Mouse (Mus musculus) cerebellum, adult 9-10 months (tissue): ENCODE data around the gene Slc17a7.

ENCODE experiments used
- DNase-seq: peaks from one replicate; pipeline ENCODE4 v3.0.0; 2022

The Slc17a7 gene

DNA sequence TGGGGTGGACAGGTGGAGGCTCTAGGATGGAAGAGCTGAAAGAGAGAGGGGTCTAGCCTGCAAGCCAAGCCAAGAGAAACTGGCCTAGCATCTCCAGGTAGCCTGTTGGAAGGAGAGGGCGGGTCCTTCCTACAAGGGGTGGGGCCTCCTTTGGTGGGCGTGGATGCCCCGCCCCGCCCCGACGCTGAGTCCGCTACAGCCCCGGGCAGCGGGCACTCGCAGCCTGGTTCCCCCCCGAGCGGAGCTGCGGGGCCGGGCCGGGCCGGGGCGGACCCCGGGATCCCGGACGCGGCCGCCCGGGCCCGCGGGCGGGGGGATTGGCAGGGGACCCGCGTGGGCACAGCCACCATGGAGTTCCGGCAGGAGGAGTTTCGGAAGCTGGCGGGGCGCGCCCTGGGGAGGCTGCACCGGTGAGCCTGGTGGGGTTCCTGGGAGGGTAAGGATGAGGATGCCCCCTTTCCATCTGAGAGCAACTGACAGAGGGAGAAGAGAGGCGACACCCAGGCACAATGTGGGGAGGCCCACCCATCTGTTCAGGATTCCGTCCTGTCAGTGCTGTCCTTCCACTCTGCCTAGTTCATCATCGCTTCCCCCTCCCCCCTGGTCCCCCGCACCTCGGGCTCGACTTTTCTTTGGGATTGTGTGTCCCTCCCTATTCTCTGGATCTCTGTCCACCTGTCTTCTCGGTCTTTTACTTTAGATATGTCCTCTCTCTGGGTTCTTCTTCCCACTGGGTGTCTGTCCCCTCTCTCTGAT, at the start of gene Slc17a7:
Gene Slc17a7, plus strand, starts transcription at position 215 of the 756 bp plus-strand sequence.
- peak; percentile 87 for DNase-seq

DNA sequence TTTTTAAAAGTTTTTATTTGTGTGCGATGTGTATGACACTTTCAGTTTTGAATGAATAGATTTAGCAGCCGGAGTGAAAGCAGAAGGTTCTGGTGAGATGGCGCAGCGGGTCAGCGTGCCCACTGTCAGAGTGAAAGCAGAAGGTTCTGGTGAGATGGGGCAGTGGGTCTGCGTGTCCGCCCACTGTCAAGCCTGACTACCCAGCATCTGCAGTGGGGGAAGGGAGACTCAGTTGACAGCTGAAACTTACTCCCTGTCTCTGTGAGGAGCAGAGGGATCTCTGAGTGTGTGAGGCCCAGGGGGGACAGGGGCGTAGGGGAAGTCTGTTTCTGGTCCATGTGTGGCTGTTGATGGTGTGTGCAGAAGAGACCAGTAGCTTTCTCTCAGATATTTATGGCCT, 46.2 kb upstream of the Slc17a7 start:
- no peak for DNase-seq

DNA sequence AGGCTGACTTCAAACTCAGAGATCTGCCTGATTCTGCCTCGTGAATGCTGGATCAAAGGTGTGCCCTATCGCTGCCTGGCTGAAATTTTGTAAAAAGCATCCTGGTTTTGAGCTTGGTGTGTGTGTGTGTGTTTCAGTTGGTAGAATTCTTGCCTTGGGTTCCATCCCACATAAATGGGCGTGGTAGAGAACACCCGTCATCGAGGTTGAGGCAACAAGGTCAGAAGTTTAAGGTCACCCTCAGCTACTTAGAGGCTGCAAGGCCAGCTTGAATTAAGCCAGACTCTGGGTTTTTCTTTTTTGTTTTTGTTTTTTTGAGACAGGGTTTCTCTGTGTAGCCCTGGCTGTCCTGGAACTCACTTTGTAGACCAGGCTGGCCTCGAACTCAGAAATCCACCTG, 45.4 kb upstream of the Slc17a7 start:
- DNase-seq: no peak

DNA sequence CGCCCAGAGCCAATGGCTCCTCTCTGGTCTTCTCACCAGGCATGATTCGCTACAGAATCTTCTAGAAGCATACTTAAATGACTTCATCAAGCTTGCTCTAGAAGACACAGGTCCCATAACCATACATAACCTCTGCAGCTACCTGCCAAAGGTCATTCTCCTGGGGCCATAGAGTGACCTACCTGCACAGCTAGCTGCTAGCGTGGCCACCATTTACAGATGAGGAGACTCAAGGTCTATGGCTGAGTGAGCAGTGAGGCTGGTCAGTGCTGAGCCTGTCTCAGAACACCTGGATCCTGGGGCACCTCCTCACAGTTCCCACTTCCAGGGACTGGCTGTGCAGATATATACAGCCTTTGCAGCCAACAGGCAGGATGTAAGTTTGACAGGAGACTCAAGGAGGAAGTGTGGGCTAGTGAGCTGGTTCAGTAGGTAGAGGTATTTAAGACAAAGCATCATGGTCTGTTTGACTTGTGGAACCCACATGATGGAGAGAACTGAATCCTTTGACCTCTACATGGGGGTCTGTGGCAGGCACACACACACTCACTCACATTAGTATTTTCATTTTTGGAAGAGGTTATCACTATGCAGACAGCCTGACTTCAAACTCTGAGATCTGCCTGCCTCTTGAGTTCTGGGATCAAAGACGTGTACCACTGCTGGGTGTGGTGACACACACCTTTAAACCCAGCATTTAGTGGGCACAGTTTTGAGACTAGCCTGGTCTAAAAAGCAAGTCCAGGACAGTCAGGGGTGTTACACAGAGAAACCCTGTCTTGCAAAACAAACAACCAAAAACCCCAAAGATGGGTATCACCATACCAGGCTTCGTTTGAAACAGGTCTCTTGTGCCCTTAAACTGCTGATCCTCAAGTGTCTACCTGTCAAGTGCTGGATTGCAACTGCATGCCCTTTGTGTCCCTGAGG, 43.7 kb upstream of the Slc17a7 start:
- DNase-seq: no peak

DNA sequence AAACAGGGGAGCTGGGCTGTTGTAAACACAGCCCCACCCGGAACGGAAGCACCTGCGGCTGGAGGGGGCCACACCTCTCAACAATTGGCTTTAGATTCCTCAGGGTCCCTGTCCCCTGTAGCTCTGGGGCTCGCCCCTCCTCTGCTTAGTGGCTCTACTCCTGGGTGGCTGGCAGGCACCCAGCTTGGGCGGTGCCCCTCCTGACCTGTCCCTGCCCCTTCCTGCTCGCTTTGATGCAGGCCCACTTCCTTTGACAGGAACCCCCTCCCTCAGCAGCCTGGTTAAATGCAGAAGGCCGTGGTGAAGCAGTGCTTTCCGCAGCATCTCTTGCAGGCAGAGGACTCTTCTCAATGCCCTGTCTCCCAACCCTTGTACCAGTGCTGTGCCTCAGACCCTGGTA, 42.3 kb upstream of the Slc17a7 start:
- no peak for DNase-seq

DNA sequence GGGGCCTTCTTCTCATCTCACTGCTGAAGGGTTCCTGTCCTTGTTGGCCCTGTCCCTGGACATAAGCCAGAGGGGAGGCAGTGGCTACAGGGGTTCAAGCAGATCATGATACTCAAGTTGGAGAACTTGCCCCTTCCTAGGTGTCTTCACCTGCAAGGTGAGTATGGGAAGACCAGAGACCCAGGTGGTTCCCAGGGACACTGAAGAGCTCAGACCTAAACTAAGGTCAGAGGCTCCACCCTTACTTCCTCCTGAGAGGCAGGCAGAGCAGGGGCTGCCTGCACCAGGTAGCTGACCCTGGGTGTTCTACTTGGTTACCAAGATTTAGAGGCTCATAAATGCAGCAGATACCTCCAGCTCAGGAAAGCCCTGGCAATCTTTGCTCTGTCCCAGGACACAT, 41.8 kb upstream of the Slc17a7 start:
- DNase-seq: no peak

DNA sequence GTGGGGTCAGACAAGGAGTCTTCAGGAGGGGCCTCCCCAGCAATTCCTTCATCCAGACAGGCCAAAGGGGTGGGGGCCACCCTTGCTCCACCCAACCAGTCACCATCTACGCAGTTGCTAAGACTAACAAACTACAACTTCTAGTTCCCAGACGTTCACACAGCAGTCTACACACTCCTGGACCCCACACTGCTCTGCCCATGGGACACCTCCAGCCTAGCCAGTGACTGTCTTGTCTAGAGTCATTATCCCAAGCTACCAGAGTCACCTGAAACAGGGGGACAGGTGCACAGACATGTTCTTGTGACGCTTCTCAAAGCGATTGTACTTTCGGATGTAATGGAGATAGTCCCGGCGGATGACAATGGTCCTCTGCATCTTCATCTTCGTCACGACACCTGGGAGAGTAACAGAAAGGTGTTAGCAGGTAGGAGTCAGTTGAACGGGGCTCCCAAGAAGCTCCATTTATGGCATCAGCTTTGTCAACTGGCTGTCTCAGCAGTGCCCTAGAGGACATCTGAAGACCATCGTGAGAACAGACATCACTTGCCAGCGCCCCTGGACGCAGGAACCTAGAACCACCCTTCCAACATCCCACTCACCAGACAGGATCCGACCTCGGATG, 41.1 kb upstream of the Slc17a7 start:
- DNase-seq: peak; percentile 44

DNA sequence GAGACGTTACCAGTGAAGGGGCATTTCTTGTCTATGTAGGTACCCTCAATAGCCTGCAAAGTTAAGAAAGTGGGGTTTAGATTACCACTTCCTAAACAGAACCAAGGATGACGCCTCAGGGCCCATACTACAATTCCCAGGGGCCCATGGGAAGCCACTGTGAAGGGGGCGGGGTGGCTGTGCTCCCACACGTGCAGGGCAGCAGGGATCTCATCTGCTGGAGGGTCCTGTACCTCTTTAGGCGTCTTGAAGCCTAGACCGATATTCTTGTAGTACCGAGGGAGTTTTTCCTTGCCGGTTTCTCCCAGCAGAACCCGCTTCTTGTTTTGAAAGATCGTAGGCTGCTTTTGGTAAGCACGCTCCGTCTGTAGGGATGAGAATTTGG, 40.6 kb upstream of the Slc17a7 start:
- DNase-seq: no peak

DNA sequence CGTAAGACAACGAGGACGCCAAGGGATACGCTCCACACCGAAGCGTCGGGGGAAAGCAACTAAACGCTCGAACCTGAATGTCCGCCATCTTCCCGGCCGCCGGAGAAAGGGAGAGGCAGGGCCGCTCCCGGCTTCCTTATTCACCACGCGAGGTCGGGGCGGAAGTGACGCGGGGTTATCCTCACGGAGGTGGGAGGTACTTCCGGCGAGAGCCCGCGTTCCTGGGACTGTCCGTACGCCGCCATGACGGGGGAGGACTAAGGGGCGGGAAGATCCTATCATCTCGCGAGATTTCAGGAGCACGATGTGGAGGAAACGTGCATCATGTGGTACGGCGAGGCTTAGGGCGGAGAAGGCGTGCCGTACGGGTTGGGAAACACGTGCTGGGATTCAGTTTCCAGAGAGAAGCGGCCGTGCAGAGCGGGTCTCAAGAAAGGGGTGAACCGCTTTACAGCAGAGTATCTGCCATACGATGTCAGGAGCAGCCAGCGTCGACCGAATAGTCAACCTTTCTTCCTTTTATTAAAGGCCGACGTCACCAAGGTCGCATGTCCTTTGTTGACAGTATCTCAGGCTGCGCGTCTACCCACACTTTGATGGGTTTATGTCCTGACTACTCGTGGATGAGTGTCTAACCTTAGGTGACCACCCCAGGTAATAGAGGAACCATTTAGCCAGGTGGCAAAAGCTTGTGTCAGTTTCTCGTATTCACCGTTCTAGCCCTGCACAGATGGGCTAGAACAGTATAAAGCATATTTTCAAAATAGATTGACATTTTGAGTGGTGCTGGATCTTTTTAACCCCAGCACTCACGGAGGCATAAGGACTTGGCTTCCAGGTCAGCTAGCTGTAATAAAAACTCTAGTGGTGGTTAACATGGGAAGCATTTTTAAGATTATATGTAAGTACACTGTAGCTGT, 39.3 kb upstream of the Slc17a7 start, which contains the start of gene Rps11:
Gene Rps11, minus strand, starts transcription at position 216 of the 920 bp plus-strand sequence.
- peak; percentile 99 for DNase-seq

DNA sequence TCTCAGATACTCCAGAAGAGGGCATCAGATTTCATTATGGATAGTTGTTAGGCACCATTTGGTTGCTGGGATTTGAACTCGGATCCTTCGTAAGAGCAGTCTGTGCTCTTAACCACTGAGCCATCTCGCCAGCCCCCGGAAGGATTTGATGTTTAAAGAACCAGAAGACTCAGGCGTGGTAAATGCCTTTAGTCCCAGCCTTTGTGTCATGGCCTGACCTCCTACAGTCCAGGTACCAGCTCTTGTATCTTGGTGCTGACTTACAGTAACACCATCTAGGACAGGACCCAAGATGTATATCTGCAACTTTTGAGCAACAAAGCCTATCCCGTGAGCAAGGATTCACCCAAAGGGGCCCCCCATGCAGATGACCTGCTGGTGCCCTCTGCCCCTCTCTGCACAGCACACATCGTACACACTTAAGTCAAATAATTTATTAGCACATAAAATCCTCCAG, 38.6 kb upstream of the Slc17a7 start:
- DNase-seq: no peak

DNA sequence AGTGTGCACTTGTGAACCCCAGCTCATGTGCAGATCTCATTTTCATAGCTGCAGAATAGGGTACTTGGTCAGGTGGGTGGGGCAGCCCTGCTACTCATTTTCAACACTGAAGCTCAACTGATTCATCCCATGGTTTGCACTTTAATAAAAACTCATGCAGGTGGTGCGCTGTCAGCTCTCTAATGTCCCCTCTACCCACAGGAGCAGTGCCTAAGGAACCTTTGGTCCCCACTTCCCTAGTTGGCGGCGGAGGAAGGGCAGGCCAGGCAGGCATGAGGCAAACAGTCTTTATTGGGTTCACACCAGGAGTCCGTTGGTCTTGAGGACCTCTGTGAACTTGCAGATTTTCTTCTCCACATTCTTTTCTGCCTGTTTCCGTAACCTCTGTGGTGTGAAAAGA, 38.1 kb upstream of the Slc17a7 start:
- peak; percentile 43 for DNase-seq

DNA sequence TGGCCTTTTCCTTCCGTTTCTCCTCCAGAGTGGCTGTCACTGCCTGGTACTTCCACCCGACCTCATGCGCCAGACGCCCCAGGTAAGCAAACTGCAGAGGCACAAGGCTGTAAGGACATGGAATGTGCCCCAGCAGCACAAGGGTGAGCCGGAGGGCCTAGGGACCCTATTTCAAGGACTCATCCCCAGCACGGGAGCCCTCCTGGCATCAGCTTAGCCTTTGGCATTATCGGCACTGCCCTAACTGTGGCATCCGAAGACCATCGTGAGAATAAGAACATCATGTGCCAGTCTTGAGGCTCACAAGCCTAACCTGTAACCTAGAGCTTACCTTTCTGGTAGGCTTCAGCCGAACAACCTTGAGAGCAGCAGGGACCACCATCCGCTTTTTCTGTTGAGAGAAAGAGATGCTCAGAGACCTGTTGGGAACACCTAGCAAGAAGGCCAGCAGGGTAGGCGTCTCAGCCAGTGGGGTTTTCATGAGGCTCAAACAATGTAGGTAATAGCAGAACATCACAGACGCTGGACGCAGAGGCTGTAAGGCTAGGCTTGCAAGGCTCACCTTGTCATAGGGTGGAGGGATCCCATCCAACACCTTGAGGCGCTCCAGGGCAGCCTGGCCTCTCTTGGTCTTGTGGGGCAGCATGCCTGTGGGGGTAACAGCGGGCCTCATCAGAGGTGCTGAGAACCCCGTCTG, 37.5 kb upstream of the Slc17a7 start:
- DNase-seq: peak; percentile 55

DNA sequence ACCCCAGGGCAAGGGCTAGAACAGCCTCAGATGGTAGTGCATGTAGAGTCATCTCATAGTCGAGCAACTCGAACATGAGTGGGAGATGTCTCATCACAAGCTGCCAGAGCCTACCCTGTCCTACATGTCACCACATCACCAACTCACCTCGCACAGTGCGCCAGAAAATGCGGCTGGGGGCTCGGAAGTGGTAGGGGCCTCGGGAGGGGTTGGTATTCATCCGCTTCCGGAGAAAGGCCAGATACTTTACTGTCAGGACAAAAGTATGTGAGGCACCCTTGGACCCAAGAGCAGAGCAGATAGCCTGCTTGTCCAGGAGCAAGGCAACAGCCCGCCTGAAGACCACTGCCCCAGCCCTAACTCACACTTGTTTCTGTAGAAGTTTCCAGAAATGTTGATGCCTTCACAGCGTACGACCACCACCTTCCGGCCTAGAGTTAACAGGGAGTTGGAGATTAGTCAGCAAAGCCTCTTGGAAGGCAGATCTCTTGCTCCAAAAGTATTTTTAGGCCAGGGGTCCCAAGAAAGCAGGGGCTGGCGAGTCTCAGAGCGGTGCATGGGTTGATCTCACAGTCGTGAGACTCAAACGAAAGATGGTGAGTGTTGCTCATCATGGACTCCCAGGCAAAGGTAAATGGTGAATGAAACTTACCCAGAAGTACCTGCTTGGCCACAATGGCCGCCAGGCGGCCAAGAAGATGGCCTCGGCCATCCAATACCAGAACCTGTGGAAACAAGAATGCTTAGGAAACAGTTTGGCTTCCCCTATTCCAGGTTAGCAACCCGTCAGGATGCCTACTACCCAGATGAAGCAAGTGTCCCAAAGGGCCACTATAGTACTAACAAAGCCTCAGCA, 36.7 kb upstream of the Slc17a7 start:
- DNase-seq: peak; percentile 51

DNA sequence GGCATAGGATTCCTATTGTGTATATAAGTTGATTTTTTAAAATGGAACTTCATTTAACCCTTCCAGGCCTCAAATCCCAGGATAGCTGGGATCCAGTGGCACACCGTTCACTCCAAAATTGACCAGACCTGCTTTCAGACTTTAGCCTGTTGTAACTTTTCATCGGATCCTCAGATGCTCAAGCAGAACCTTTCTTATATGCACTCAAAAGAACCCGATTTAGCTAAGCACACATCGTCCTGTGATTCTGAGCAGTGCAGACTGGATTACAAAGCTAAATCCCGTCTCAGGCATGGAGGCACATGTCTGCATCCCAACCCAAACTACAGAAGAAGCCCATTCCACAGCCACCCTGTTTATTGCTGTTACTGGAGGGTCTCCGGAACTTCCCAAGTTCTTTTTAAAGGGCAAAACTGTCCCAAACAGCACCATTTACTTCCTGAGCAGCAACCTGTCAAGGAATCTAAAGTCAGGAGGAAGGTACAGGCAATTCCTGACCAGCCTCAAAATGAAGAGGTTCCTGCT, 36.0 kb upstream of the Slc17a7 start:
- no peak for DNase-seq

DNA sequence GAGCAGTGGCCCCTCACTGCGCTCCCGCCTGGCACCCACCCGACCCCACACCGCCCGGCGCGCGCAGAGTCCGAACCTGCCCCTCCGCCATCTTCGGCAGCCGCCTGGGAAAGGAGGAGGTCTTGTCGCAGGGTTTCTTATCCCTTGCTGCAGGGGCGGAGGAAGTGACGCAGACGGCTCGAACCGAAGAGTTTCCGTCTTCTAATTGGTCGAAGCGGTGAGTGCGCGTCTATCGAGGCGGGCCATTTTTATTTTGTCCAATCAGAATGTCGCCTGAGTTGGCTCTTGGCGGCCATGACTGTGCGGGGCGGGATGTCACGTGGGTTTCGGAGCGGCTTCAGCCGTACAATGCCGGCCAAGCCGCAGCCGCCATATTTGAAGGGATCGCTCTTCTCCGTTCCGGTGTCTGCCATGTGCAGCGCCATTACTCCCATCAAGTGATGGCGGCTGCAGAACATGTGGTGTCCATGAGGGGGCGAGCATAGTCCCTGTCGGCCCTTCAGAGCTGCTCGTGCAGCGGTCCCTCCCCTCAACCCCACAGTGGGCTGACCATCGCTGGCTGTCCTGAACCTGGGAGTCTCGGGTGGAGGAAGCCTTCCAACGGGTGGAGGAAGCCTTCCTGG, 35.0 kb upstream of the Slc17a7 start, which contains the start of gene Rpl13a:
Gene Rpl13a, minus strand, starts transcription at position 138 of the 623 bp plus-strand sequence.
- DNase-seq: peak; percentile 100

DNA sequence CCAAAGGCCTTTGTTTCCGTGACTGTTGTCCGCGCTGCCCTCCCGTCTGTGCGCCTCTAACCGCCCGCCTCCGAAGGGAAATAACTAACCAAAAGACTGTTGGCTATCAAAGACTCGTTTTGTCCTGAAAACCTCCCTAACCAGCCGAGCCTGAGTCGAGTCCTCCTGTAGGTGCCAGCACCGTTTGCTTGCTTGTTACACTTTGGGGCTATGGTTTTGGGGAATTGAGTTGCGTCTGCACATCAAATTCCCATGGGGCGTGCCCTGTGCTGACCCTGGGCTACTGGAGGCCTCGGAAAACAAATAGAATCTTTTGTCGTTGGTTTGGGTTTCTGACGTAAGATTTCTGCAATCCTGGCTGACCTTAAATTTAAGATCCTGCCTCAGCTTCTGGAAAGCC, 34.4 kb upstream of the Slc17a7 start:
- no peak for DNase-seq

DNA sequence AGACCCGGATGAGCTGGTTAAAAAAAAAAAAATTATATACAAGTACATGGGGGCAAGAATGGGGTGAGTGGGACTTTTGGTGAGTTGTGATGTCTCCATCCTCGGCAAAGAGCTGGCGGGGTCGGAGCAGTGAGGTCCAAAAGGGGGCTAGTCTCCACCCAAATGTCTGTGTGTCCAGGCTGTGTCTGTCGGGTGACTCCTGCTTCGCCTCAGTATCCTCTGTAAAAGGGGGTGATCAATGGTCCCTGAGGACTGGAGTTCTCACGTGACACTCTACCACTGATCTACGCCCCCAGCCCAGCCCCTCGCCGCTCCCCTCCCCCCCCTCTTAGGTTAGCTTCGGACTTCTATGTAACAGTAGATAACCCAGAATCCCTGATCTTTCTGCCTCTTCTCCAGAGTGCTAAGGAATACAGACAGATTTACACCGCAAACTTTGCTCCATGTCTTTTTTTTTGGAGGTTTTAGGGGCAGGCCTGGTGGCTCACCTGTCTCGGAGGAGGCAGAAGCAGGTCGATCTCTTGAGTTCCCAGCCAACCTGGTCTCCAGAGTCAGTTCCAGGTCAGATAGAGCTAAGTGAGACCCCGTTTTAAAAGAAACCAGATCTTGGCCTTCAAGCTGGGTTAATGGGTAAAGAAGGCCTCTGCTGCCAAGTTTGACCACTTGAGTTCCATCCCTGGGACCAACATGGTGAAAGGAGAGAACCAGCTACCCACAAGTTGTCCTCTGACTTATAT, 33.8 kb upstream of the Slc17a7 start:
- peak; percentile 49 for DNase-seq

DNA sequence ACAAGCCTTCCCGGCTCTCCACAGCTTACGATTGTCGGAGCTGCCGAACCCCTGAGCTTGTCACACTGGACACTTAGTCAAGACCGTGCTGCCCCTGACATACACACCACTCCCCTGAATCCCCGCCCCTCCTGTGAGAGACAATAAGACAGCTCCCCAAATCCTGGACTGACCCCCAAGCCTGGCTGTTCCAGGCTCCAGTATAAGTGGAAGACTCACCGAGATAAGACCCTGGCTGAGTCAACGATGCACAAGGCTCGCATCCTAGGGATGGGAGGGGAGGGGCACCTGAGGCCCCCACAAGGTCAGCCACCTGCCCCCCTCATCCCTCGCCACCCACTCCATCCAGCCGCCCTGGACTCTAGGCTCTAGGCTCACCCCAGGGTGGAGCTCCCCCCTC, 31.9 kb upstream of the Slc17a7 start:
- DNase-seq: peak; percentile 45
